Mouse (Mus musculus) right cerebral cortex, adult 2 months (tissue): ENCODE measurements at regions not wholly inside any gene's neighbourhood (a gene's known extent, or its start where the extent isn't known, plus 50 kb on each side); places are given as distances from the start of the nearest gene placed in this dataset.

Experiments used
- DNase-seq, 2 experiments: peaks; one replicate each; pipeline ENCODE4 v3.0.0; 2021 to 2022; ENCODE audit warnings: low spot score in 2 of 2

- peak; percentile 19 to 33 for DNase-seq
These were observed 294.1 kb downstream of the Mex3b start for GRCm38 (mm10) chr7:83161226-83161625.

GRCm38 (mm10) chr7:83162868-83163267 lies 295.7 kb downstream of the Mex3b start:
- no peak for DNase-seq

GRCm38 (mm10) chr7:83179403-83179802 lies 312.3 kb downstream of the Mex3b start:
- no peak for DNase-seq

DNA sequence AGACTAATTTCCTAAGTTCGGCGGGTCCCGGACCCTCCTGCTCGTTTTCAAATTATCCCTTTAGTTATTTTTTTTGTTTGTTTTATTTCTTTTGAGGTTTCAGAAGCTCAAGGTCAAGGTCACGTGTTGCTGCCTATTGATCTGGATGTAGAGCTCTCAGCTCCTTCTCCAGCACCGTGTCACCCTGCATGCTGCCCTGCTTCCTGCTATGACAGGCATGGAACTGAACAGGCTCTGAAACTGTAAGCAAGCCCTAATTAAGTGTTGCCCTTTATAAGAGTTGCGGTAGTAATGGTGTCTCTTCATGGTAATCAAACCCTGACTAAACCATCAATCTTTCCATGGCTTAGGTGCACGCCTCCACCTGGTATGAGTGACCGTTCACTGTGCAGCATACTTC lies 319.2 kb downstream of the Mex3b start:
- no peak for DNase-seq

DNA sequence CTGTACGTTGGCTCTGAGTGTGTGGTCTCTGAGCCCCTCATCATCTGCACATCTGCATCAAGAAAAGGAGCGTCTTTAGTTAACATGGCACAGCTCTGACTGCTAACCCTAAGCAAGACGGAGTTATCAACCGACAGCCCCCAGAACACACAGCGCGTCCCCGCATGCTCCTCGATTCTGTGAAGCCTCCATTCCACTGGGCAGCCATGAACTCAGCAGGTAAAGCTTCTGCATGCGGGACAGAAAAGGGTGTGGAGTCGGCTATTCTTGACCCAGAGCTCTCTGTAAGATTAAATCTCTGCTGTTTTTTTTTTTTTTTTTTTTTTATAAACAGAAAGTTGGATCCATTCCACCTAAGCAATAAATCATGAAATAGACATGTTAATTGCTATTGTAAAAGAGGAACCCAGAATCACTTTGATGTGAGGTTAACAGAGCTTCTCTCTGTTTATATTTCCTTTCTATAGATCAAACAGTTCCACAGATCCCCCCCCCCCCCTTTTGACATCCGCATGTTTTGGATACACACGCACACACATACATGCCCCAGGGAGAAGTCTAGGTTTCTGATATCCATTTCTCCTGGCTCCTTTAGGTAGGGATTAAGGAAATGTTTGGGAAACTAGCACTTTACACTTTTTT lies 328.9 kb downstream of the Mex3b start:
- no peak for DNase-seq

GRCm38 (mm10) chr7:83197490-83197889 lies 330.4 kb downstream of the Mex3b start:
- no peak for DNase-seq

DNA sequence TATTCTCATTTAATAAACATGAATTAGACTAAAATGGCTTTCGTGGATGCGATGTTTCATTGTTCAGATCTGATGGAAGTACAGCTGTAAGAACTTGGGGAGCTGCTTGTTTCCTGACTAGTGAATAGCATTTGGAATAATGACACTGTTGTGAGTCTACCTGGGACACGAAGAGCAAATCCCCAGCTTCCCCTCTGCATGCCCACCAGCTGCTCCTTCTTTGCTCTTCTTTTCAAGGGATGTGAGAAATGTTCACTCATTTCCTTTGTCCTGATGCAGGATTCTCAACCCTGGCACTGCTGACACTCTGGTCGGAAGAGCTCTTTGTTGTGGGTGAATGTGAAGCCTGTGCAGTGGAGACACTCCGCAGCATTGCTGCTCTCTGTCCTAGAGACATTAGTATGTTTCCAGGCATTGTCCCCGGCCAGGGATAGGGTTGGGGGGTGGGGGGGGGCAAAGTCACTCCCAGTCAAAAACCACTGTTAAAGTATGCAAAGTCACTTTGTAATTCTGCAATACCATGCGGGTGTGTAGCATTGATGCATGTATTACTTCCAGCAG lies 334.1 kb downstream of the Mex3b start:
- DNase-seq: no peak

GRCm38 (mm10) chr7:83201768-83202493 lies 334.8 kb downstream of the Mex3b start:
- DNase-seq: peak; percentile 67 to 80

GRCm38 (mm10) chr7:83203311-83204012 lies 336.3 kb downstream of the Mex3b start:
- no peak for DNase-seq

GRCm38 (mm10) chr7:83204013-83204365 lies 336.9 kb downstream of the Mex3b start:
- DNase-seq: no peak

DNA sequence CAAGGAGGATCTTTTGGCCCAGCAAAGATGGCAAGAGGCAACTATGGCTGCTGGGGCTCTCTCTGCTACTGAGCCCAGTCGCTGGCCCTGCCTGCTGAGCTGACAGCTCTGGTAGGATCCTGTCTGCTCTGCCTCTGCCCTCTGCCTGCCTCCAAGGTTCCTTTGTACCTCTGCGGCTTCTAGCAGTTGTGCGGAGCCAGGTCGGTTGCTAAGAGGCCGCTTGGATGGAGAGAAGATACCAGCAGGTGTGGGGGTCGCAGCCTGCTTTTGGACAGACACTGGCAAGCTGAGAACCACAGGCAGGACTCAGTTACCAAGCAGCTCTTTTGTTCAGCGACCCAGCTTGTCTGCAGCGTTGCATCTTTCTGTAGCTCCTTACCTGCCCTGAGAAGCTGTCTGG lies 337.6 kb downstream of the Mex3b start:
- DNase-seq: no peak

- DNase-seq: no peak
These were observed 339.9 kb downstream of the Mex3b start for GRCm38 (mm10) chr7:83206999-83207398.

DNA sequence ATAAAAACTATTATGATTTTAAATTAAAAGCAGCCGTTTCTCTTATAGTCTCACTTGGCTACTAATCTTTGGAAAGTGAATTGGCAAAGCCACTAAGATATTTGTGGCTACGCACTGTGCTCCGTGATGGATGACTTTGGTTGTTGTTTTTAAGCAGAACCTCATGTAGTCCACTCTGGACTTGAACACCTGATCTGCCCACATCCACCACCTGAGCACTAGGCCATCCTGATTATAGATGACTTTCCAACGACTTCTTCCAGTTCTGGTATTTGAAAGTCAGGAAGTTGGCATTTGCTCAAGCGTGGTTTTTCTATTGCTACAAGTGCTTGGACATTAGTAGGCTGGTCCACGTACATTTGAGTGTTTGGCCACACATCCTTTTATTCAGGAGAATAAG lies 344.5 kb downstream of the Mex3b start:
- DNase-seq: no peak

GRCm38 (mm10) chr7:83222029-83222722 lies 355.0 kb downstream of the Mex3b start:
- DNase-seq: no peak

GRCm38 (mm10) chr7:83227262-83228108 lies 357.2 kb upstream of the Tmc3 start:
- no peak for DNase-seq

- peak; percentile 24 to 52 for DNase-seq
These were observed 354.0 kb upstream of the Tmc3 start for GRCm38 (mm10) chr7:83230496-83231325.

DNA sequence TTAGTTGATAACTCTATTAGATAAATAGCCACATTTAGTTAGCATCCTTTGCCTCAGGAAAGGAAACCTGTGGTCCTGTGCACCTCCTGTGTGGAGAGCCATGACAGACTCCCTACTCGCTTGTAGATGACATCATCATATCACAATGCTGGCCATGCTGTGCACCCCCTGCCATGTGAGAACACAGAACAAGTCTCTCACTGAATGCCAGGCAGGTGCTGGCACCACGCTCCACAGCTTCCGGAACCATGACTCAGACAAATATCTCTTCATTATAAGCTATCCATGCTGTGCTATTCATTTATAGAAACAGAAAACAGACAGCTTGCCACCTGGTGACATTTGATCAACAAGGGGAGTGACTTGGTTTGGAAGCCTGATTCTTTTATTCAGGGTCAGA lies 349.1 kb upstream of the Tmc3 start:
- DNase-seq: no peak

GRCm38 (mm10) chr7:83237336-83237735 lies 347.4 kb upstream of the Tmc3 start:
- DNase-seq: no peak

DNA sequence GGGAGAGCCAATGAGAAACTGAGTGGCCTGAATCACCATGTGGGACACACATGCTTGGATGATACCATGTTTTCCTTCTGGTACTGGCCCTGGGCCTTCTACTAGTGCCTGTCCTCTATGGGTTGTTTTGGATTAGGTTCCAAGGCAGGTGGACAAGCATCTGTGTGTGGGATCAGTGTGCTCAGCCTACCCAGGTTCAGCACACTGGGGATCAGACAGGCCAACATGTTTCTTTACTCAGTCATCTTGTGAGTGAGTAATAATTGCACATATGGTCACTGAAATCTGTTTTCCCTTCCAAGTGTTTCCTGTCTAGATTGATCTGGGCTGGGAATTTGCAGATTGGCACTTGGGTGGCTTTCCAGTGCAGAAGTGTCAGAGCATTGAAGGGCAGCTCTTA lies 346.6 kb upstream of the Tmc3 start:
- no peak for DNase-seq

DNA sequence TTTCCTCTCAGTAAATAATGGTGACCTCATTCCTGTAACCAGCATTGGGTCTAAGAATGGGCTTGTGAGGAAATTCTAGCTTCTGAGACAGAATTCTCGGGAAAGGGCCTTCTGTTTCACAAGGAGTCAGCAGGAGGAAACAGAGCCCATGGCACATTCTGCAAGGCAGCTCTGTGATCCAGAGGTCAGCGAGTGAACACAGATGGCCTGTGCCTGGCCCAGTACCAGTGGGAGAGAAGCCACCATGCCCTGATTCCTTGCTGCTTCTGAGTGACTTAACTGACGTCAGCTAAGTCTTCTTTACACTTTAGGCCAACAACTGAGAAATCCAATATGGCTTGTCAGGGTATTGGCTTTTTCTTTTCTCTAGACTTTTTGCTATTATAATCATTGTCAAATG lies 342.5 kb upstream of the Tmc3 start:
- no peak for DNase-seq
